Mouse (Mus musculus) T-cell, adult 2 months (primary cell): Measurements from ENCODE around the gene Clcn3.
"Not testable (repeated sequence)": the region's sequence is repeated elsewhere in the genome, so short reads cannot be mapped to it uniquely, and the experiment has no call there.

ENCODE experiments used
- DNase-seq: peaks from one replicate; pipeline ENCODE4 v3.0.0; 2022; ENCODE audit warnings: low spot score

Gene Clcn3

GRCm38 (mm10) chr8:60982701-60983687 is at the start of gene Clcn3:
Clcn3 (minus strand) TSS chr8:60983300.
- peak; percentile 98 for DNase-seq

GRCm38 (mm10) chr8:60996468-60996867 is 13.4 kb upstream of the Clcn3 start:
- no peak for DNase-seq

GRCm38 (mm10) chr8:60993639-60993986 is 10.5 kb upstream of the Clcn3 start:
- DNase-seq: no peak

- DNase-seq: peak; percentile 97
Observed at GRCm38 (mm10) chr8:60992910-60993638, 10.0 kb upstream of the Clcn3 start, which contains the start of gene Nek1. Nek1 (plus strand) TSS chr8:60993195.

- DNase-seq: no peak
Observed at GRCm38 (mm10) chr8:60992561-60992909, 9.4 kb upstream of the Clcn3 start.

GRCm38 (mm10) chr8:60984260-60985010 is 1.3 kb upstream of the Clcn3 start:
- DNase-seq: not testable (repeated sequence)

GRCm38 (mm10) chr8:60983688-60984079 is 584 bp upstream of the Clcn3 start:
- no peak for DNase-seq

- DNase-seq: no peak
Observed at GRCm38 (mm10) chr8:60981388-60981787, 1.7 kb downstream of the Clcn3 start.

- no peak for DNase-seq
Observed at GRCm38 (mm10) chr8:60978496-60978895, 4.6 kb downstream of the Clcn3 start.

- DNase-seq: no peak
Observed at GRCm38 (mm10) chr8:60976818-60977217, 6.3 kb downstream of the Clcn3 start.

- no peak for DNase-seq
Observed at GRCm38 (mm10) chr8:60974837-60975236, 8.3 kb downstream of the Clcn3 start.

- no peak for DNase-seq
Observed at GRCm38 (mm10) chr8:60973448-60973847, 9.7 kb downstream of the Clcn3 start.

GRCm38 (mm10) chr8:60971808-60972207 is 11.3 kb downstream of the Clcn3 start:
- no peak for DNase-seq

GRCm38 (mm10) chr8:60969091-60969490 is 14.0 kb downstream of the Clcn3 start:
- DNase-seq: no peak

- DNase-seq: no peak
Observed at GRCm38 (mm10) chr8:60965741-60966140, 17.4 kb downstream of the Clcn3 start.

- no peak for DNase-seq
Observed at GRCm38 (mm10) chr8:60965306-60965705, 17.8 kb downstream of the Clcn3 start.

GRCm38 (mm10) chr8:60964518-60964917 is 18.6 kb downstream of the Clcn3 start:
- DNase-seq: no peak

GRCm38 (mm10) chr8:60963931-60964330 is 19.2 kb downstream of the Clcn3 start:
- no peak for DNase-seq

- no peak for DNase-seq
Observed at GRCm38 (mm10) chr8:60962763-60963162, 20.3 kb downstream of the Clcn3 start.

- no peak for DNase-seq
Observed at GRCm38 (mm10) chr8:60956847-60957246, 26.3 kb downstream of the Clcn3 start.

GRCm38 (mm10) chr8:60954281-60955014 is 28.7 kb downstream of the Clcn3 start:
- DNase-seq: no peak

GRCm38 (mm10) chr8:60952803-60953202 is 30.3 kb downstream of the Clcn3 start:
- no peak for DNase-seq
